Mouse (Mus musculus) midbrain, postnatal 0 days (tissue): Measurements from ENCODE around the gene Csf2rb. TPM values are rescaled to one million over a fixed set of nuclear protein-coding genes. Genes with fewer than 3 reads are reported as not detected.

Experiments used
- ATAC-seq: fragments of 200-750 bp; cut with Nextera tagmentation; 2 replicates; pipeline ENCODE4 v1.8.0; 2017; ENCODE audit warnings: moderate number of reproducible peaks, mild to moderate bottlenecking, moderate TSS enrichment, moderate library complexity; ENCODE audit not compliant: low FRiP score
- DNase-seq: peaks from one replicate; pipeline ENCODE4 v3.0.0-alpha.2; 2015; ENCODE audit warnings: low spot score
- H3K27ac ChIP-seq: fragments of 300-500 bp; sonication (generic); 2 replicates; pipeline ENCODE4 v1.5.1; 2014; ENCODE audit warnings: low read depth, mild to moderate bottlenecking, low read length, mixed read lengths
- H3K27me3 ChIP-seq: fragments of 300-500 bp; sonication (generic); 2 replicates; pipeline ENCODE4 v1.6.1; 2014; ENCODE audit warnings: low read length, control low read depth, mixed read lengths; ENCODE audit not compliant: insufficient read depth
- H3K36me3 ChIP-seq: fragments of 300-500 bp; sonication (generic); 2 replicates; pipeline ENCODE4 v1.6.1; 2014; ENCODE audit warnings: low read length, control low read depth, mixed read lengths; ENCODE audit not compliant: insufficient read depth
- H3K4me1 ChIP-seq: fragments of 300-500 bp; sonication (generic); 2 replicates; pipeline ENCODE4 v1.6.1; 2014; ENCODE audit warnings: mild to moderate bottlenecking, control low read depth, antibody characterized with exemption, low read length, mixed read lengths; ENCODE audit not compliant: insufficient read depth
- H3K4me2 ChIP-seq: fragments of 300-500 bp; sonication (generic); 2 replicates; pipeline ENCODE4 v1.6.1; 2014; ENCODE audit warnings: low read depth, mild to moderate bottlenecking, low read length, mixed read lengths; ENCODE audit not compliant: poor library complexity, severe bottlenecking
- H3K4me3 ChIP-seq: fragments of 300-500 bp; sonication (generic); 2 replicates; pipeline ENCODE4 v1.5.1; 2014; ENCODE audit warnings: low read depth, mild to moderate bottlenecking, low read length, moderate library complexity
- H3K9ac ChIP-seq: fragments of 300-500 bp; sonication (generic); replicated peaks from 2 replicates; pipeline ENCODE4 v1.6.1; 2014; ENCODE audit warnings: mild to moderate bottlenecking, low read length, moderate library complexity, mixed read lengths; ENCODE audit not compliant: poor library complexity, severe bottlenecking
- H3K9me3 ChIP-seq: fragments of 300-500 bp; sonication (generic); 2 replicates; pipeline ENCODE4 v1.6.1; 2016; ENCODE audit warnings: low read length, control low read depth
- CTCF ChIP-seq: IDR thresholded peaks from 2 replicates; pipeline ENCODE4 v1.5.1; 2016; ENCODE audit warnings: antibody characterized with exemption, mild to moderate bottlenecking
- WGBS: fragments of 180-500 bp; shearing (Covaris S2); extraction: QIAGEN DNeasy Blood & Tissue Kit; methylation state at CpG from one replicate; pipeline ENCODE4 v1.1.7; 2014; 5-methylcytosine and 5-hydroxymethylcytosine counted together
- microRNA-seq: library from miRNA; unstranded; fragments of <30 nt; microRNA quantifications from one replicate; pipeline ENCODE4, GENCODE M21; 2016; ENCODE audit warnings: borderline number of aligned reads
- polyA plus RNA-seq: library from polyadenylated mRNA; unstranded; fragments of >200 nt; fragmentation: Nextera tagmentation; extraction: Ambion mirVana; gene quantifications from 2 replicates; pipeline ENCODE4 v1.2.1, GENCODE M21; 2015
- total RNA-seq: library from RNA; depleted of rRNA; stranded (reverse); fragments of >200 nt; gene quantifications from 2 replicates; pipeline ENCODE4 v1.2.3, GENCODE M21; 2014; rRNA removed

The Csf2rb gene
- total and polyA plus RNA-seq, 2 experiments from 2014 or later, result 0.90 to 1.7 TPM

DNA sequence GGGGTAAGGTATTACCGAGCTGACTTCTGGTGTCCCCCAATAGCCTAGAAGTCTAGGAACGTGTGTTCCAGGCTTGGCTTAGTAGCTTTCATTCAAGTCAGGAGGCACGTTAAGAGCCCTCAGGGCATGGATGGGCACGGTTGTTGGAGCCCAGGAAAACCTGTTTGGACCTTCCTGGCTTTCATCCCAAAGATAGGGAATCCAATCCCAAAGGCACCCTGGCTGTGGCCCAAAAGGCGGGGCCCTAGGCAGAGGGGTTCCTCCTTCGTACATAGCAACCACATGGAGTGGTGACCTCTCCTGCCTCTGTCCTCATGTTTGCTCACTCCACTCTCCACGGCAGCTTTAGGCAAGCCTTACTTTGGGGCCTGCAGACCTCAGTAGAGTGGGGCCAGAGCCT is 76.9 kb downstream of the Csf2rb start:
- no peak overlapping the region for H3K4me2 ChIP-seq
- TF ChIP-seq CTCF, result no peak
- 78% methylated on average over 7 of the region's 7 CpGs for WGBS
- H3K36me3 ChIP-seq, result no peaks in the 10 kb centered on the region
- no peak for DNase-seq
- peaks cover 10% of the 10 kb centered on the region; the same call in 1 of the 2 replicates for H3K4me1 ChIP-seq
- H3K27ac ChIP-seq, result no peak overlapping the region
- no peak overlapping the region for H3K4me3 ChIP-seq
- no peaks in the 10 kb centered on the region for H3K9me3 ChIP-seq
- no peak for ATAC-seq
- H3K27me3 ChIP-seq, result no peaks in the 10 kb centered on the region
- H3K9ac ChIP-seq, result no peak overlapping the region

DNA sequence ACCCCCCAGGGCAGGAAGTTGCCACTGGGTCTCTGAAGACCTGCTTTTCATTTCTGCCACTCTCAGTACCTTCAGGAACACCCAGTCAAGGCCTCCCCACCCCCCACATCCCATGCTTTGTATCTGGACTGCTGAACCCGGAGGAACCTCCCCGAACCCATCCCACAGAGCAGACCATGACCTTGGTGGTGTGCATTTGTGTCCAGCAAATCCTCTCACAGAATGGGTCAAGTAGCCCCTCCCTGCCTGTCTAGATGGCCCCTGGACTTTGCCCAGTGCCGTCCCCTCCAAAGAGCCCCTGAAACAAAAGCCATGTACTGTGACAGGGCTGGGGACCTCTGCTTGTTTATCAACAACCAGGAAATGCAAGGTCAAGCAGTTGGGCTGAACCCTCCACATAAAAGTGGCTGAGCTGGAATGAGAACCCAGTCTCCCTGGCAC is 77.8 kb downstream of the Csf2rb start:
- H3K4me2 ChIP-seq, result no peak overlapping the region
- H3K27ac ChIP-seq, result peak overlapping the region; percentile 58
- DNase-seq (no peak), ATAC-seq (no peak)
- no peak overlapping the region for H3K9ac ChIP-seq
- H3K9me3 ChIP-seq, result no peaks in the 10 kb centered on the region
- H3K36me3 ChIP-seq, result no peaks in the 10 kb centered on the region
- H3K27me3 ChIP-seq, result 0 out of 2 replicates have a peak, but pooled peaks cover 3% of the 10 kb centered on the region
- H3K4me3 ChIP-seq, result no peak overlapping the region
- peaks cover 14% of the 10 kb centered on the region for H3K4me1 ChIP-seq
- no peak for TF ChIP-seq CTCF
- WGBS, result 44% methylated on average over 3 of the region's 3 CpGs

Small RNAs within 50 kb of the gene (microRNA-seq; reads per million reads assigned to microRNA genes)
- gene Mir7676-1 (not detected), gene Mir7676-2 (not detected)

Other genes with a start within 250 kb of the Csf2rb start
- gene Cacng2, start 205.7 kb upstream of the Csf2rb start, total RNA-seq, result 22.3 and 22.6 TPM in 2 replicates
- gene Cacng2, start 205.7 kb upstream of the Csf2rb start, polyA plus RNA-seq, result 15.7 and 16.7 TPM in 2 replicates
- 29.5 and 37.3 TPM in 2 replicates for gene Ift27, start 151.6 kb upstream of the Csf2rb start, total RNA-seq
- gene Ift27, start 151.6 kb upstream of the Csf2rb start, polyA plus RNA-seq, result 116 and 120 TPM in 2 replicates
- 0.61 and 3.6 TPM in 2 replicates for gene Pvalb, start 119.4 kb upstream of the Csf2rb start, total RNA-seq
- 1.9 and 3.3 TPM in 2 replicates for gene Pvalb, start 119.4 kb upstream of the Csf2rb start, polyA plus RNA-seq
- 0.22 and 0.42 TPM in 2 replicates for gene Ncf4, start 81.0 kb upstream of the Csf2rb start, total RNA-seq
- 0.65 and 1.1 TPM in 2 replicates for gene Ncf4, start 81.0 kb upstream of the Csf2rb start, polyA plus RNA-seq
- gene Csf2rb2, start 20.0 kb upstream of the Csf2rb start, total RNA-seq, result 0.11 and 0.14 TPM in 2 replicates
- gene Csf2rb2, start 20.0 kb upstream of the Csf2rb start, polyA plus RNA-seq, result 0.28 and 0.34 TPM in 2 replicates
- not detected in 2 replicates for gene Tex33, start 70.2 kb downstream of the Csf2rb start, total RNA-seq
- gene Tex33, start 70.2 kb downstream of the Csf2rb start, polyA plus RNA-seq, result 0.16 TPM in 1 of 2 replicates, not detected in the other
- gene Tst, start 80.2 kb downstream of the Csf2rb start, total RNA-seq, result 31.3 and 34.8 TPM in 2 replicates
- 34.4 and 40.0 TPM in 2 replicates for gene Tst, start 80.2 kb downstream of the Csf2rb start, polyA plus RNA-seq
- 70.1 and 84.8 TPM in 2 replicates for gene Mpst, start 80.7 kb downstream of the Csf2rb start, total RNA-seq
- 3.2 and 3.8 TPM in 2 replicates for gene Mpst, start 80.7 kb downstream of the Csf2rb start, polyA plus RNA-seq
- 156 and 164 TPM in 2 replicates for gene Kctd17, start 102.8 kb downstream of the Csf2rb start, total RNA-seq
- 152 and 173 TPM in 2 replicates for gene Kctd17, start 102.8 kb downstream of the Csf2rb start, polyA plus RNA-seq
- gene Tmprss6, start 142.9 kb downstream of the Csf2rb start, total RNA-seq, result 0.66 TPM in 1 of 2 replicates, not detected in the other
- 0.10 and 0.26 TPM in 2 replicates for gene Tmprss6, start 142.9 kb downstream of the Csf2rb start, polyA plus RNA-seq
- 0.33 and 0.38 TPM in 2 replicates for gene Il2rb, start 169.5 kb downstream of the Csf2rb start, total RNA-seq
- 0.19 and 0.22 TPM in 2 replicates for gene Il2rb, start 169.5 kb downstream of the Csf2rb start, polyA plus RNA-seq
- gene C1qtnf6, start 205.7 kb downstream of the Csf2rb start, total RNA-seq, result 2.4 and 2.7 TPM in 2 replicates
- 8.6 and 10.4 TPM in 2 replicates for gene C1qtnf6, start 205.7 kb downstream of the Csf2rb start, polyA plus RNA-seq
- gene Sstr3, start 218.9 kb downstream of the Csf2rb start, total RNA-seq, result 1.1 and 2.4 TPM in 2 replicates
- 0.49 and 0.65 TPM in 2 replicates for gene Sstr3, start 218.9 kb downstream of the Csf2rb start, polyA plus RNA-seq
- gene Rac2, start 247.0 kb downstream of the Csf2rb start, total RNA-seq, result 1.7 and 2.6 TPM in 2 replicates
- gene Rac2, start 247.0 kb downstream of the Csf2rb start, polyA plus RNA-seq, result 4.3 and 4.9 TPM in 2 replicates